Mouse (Mus musculus): ENCODE results near the gene Olfr263. TPM values are rescaled to one million over a fixed set of nuclear protein-coding genes. Genes with fewer than 3 reads are reported as not detected.
A peak's percentile ranks its signal among the peaks of the same experiment; 100 is the strongest.
"Not testable (repeated sequence)": the region's sequence is repeated elsewhere in the genome, so short reads cannot be mapped to it uniquely, and the experiment has no call there.

Olfr263 gene
- not detected for total RNA-seq (2021)
- long read RNA-seq, experiment 1: 0 reads
- long read RNA-seq, experiment 2: 0 reads

GRCm38 (mm10) chr13:21129339-21129738 lies at the start of gene Olfr263:
TSS of gene Olfr263 (plus strand) at chr13:21129639.
- intact Hi-C loops (cut with DNase I); DNase-seq: not testable (repeated sequence)

GRCm38 (mm10) chr13:21082686-21083085 lies 46.8 kb upstream of the Olfr263 start:
- intact Hi-C loops (cut with DNase I): no loop called here
- DNase-seq: peak in 1 of 2 experiments; percentile 1

- intact Hi-C loops (cut with DNase I): no loop called here
- DNase-seq: no peak
These were observed 19.7 kb upstream of the Olfr263 start for GRCm38 (mm10) chr13:21109759-21110158.

- no peak for DNase-seq
- intact Hi-C loops (cut with DNase I): no loop called here
These were observed 19.0 kb upstream of the Olfr263 start for GRCm38 (mm10) chr13:21110441-21110840.

- intact Hi-C loops (cut with DNase I); DNase-seq: not testable (repeated sequence)
These were observed 18.3 kb upstream of the Olfr263 start, which contains the start of gene Olfr1369-ps1 for GRCm38 (mm10) chr13:21111183-21111582. TSS of gene Olfr1369-ps1 (plus strand) at chr13:21111483.

GRCm38 (mm10) chr13:21114121-21114520 lies 15.3 kb upstream of the Olfr263 start:
- intact Hi-C loops (cut with DNase I): no loop called here
- no peak for DNase-seq

GRCm38 (mm10) chr13:21142421-21142820 lies 13.0 kb downstream of the Olfr263 start:
- intact Hi-C loops (cut with DNase I): no loop called here
- no peak for DNase-seq

GRCm38 (mm10) chr13:21145767-21146166 lies 16.3 kb downstream of the Olfr263 start, which contains the start of gene Olfr1368:
TSS of gene Olfr1368 (minus strand) at chr13:21145867.
- no peak for DNase-seq
- intact Hi-C loops (cut with DNase I): no loop called here

GRCm38 (mm10) chr13:21155888-21156287 lies 26.4 kb downstream of the Olfr263 start:
- intact Hi-C loops (cut with DNase I): loop anchor here (5.0 kb wide), 2 partner anchors 791 to 859 kb away; partner anchors contain the start of gene Zfp184
- DNase-seq: no peak

GRCm38 (mm10) chr13:21158071-21158470 lies 28.6 kb downstream of the Olfr263 start:
- intact Hi-C loops (cut with DNase I): loop anchor here (2.0 to 5.0 kb wide), 3 partner anchors 789 to 861 kb away; partner anchors contain the start of gene Zfp184
- no peak for DNase-seq

- DNase-seq: peak; percentile 88 to 91
- intact Hi-C loops (cut with DNase I): loop anchor here (1.0 to 5.0 kb wide), 4 partner anchors 219 to 862 kb away; partner anchors contain the start of gene Zfp184
These were observed 29.5 kb downstream of the Olfr263 start for GRCm38 (mm10) chr13:21158785-21159474.

- DNase-seq: no peak
- intact Hi-C loops (cut with DNase I): loop anchor here (1.0 to 5.0 kb wide), 4 partner anchors 219 to 862 kb away; partner anchors contain the start of gene Zfp184
These were observed 30.0 kb downstream of the Olfr263 start for GRCm38 (mm10) chr13:21159475-21159819.

GRCm38 (mm10) chr13:21160041-21160511 lies 30.6 kb downstream of the Olfr263 start:
- intact Hi-C loops (cut with DNase I): loop anchor here (2.0 to 5.0 kb wide), 4 partner anchors 72 to 552 kb away; no protein-coding TSS in a partner anchor
- no peak for DNase-seq

- intact Hi-C loops (cut with DNase I): loop anchor here (2.0 to 5.0 kb wide), 4 partner anchors 71 to 551 kb away; no protein-coding TSS in a partner anchor
- DNase-seq: peak; percentile 93 to 95
These were observed 31.5 kb downstream of the Olfr263 start for GRCm38 (mm10) chr13:21160657-21161590.

- intact Hi-C loops (cut with DNase I): loop anchor here (2.0 to 5.0 kb wide), 4 partner anchors 71 to 551 kb away; no protein-coding TSS in a partner anchor
- no peak for DNase-seq
These were observed 32.2 kb downstream of the Olfr263 start for GRCm38 (mm10) chr13:21161591-21161990.

GRCm38 (mm10) chr13:21162591-21162990 lies 33.2 kb downstream of the Olfr263 start:
- DNase-seq: no peak
- intact Hi-C loops (cut with DNase I): loop anchor here (5.0 kb wide), 3 partner anchors 70 to 550 kb away; no protein-coding TSS in a partner anchor

- DNase-seq: peak; percentile 75 to 79
- intact Hi-C loops (cut with DNase I): no loop called here
These were observed 37.8 kb downstream of the Olfr263 start for GRCm38 (mm10) chr13:21166936-21167909.

GRCm38 (mm10) chr13:21167910-21168300 lies 38.5 kb downstream of the Olfr263 start:
- intact Hi-C loops (cut with DNase I): no loop called here
- peak in 1 of 2 experiments; percentile 34 for DNase-seq

GRCm38 (mm10) chr13:21168371-21169011 lies 39.1 kb downstream of the Olfr263 start:
- intact Hi-C loops (cut with DNase I): no loop called here
- peak in 1 of 2 experiments; percentile 39 for DNase-seq
